In the genomic region with DNA sequence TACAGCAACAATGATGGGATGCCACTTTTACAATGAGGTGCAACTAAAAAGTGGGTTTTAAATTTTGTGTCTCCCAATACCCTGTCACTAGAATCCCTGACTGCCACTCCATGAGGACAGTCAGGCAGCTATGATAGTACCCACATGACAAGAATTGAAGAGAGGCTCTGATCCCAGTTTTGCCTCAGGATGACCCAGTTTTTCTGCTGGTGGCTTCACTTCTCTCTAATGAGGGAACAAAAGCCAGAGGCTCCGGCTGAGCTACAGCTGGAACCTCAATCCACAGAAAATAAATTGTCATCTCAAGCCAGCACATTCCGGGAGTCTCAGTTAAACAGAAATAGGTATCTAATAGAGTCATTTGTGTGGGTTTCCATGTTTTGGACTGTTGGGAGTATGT, we compare ENCODE assay signal across 12 mouse cellular contexts.
DNase-seq lines count a peak whose midpoint lies in the region; ATAC-seq lines count a peak whose summit lies in the region.
"Had no signal": no experiment of that assay in that cellular context is flagged by ENCODE, and none has a peak within 500 bp of the region (broad histone marks: within the 10 kb centered on the region; RNA-seq: fewer than 3 reads in every experiment).

No protein-coding gene starts in this region.

- intact Hi-C loops in left cerebral cortex, postnatal 10 days (cut with DNase I): loop anchor here (10.0 kb wide), 1 partner anchor 1014 kb away; no protein-coding TSS in a partner anchor
- intact Hi-C loops in left cerebral cortex, postnatal 14 days (cut with DNase I): loop anchor here (5.0 kb wide), 1 partner anchor 707 kb away; no protein-coding TSS in a partner anchor

- H3K4me2 ChIP-seq in hindbrain, embryonic 13.5 days: peak overlapping the region; percentile 64
- peak overlapping the region; percentile 52; the same call in 1 of the 2 replicates for H3K4me2 ChIP-seq in neural tube, embryonic 14.5 days (ENCODE audit: low read depth, low read length)

- H3K4me1 ChIP-seq in hindbrain, embryonic 13.5 days (replicated peaks): peaks cover 18% of the 10 kb centered on the region
- peaks cover 13% of the 10 kb centered on the region; the same call in 1 of the 2 replicates for H3K4me1 ChIP-seq in neural tube, embryonic 14.5 days (ENCODE audit: control insufficient read depth, insufficient read depth, low read length)

- H3K9ac ChIP-seq in hindbrain, embryonic 13.5 days: peak overlapping the region; percentile 75; the same call in 1 of the 2 replicates
- no peak overlapping the region for H3K9ac ChIP-seq in neural tube, embryonic 14.5 days (replicated peaks; ENCODE audit: low read depth, low read length)
- H3K9ac ChIP-seq: heart, embryonic 13.5 days had no signal

- no peak overlapping the region for H3K4me3 ChIP-seq in hindbrain, embryonic 13.5 days
- no peak overlapping the region for H3K4me3 ChIP-seq in neural tube, embryonic 14.5 days (ENCODE audit: low read depth, low read length)

- no peaks in the 10 kb centered on the region for H3K27me3 ChIP-seq in hindbrain, embryonic 13.5 days
- no peaks in the 10 kb centered on the region for H3K27me3 ChIP-seq in neural tube, embryonic 14.5 days (ENCODE audit: control insufficient read depth, insufficient read depth, low read length)
- H3K27me3 ChIP-seq: heart, embryonic 13.5 days; limb, embryonic 13.5 days had no signal

- DNase-seq in left cerebral cortex, postnatal 10 days (ENCODE audit: extremely low spot score in 1 of 2, low spot score in 2 of 2): peak; percentile 18 to 20
- DNase-seq in left cerebral cortex, postnatal 14 days (ENCODE audit: low spot score in 2 of 2): no peak
- peak; percentile 37 to 44 for DNase-seq in cerebellum, postnatal 14 days
- DNase-seq in lung, adult 18-20 months: no peak
- no peak for DNase-seq in ovary, postnatal 10 days (ENCODE audit: low spot score)
- DNase-seq: kidney, adult 9 months had no signal

- no peaks in the 10 kb centered on the region for H3K36me3 ChIP-seq in hindbrain, embryonic 13.5 days
- H3K36me3 ChIP-seq in neural tube, embryonic 14.5 days (ENCODE audit: control insufficient read depth, insufficient read depth, low read length): no peaks in the 10 kb centered on the region
- H3K36me3 ChIP-seq: heart, embryonic 13.5 days; limb, embryonic 13.5 days had no signal

- no peaks in the 10 kb centered on the region for H3K9me3 ChIP-seq in hindbrain, embryonic 13.5 days
- no peaks in the 10 kb centered on the region for H3K9me3 ChIP-seq in neural tube, embryonic 14.5 days (ENCODE audit: control insufficient read depth, low read length)
- H3K9me3 ChIP-seq: heart, embryonic 13.5 days; limb, embryonic 13.5 days had no signal

- ATAC-seq in hindbrain, embryonic 13.5 days (ENCODE audit: low FRiP score): no peak
- ATAC-seq in neural tube, embryonic 14.5 days (ENCODE audit: low read depth): no peak
- no peak for ATAC-seq in megakaryocyte, adult 5-6 weeks (ENCODE audit: poor library complexity, severe bottlenecking)
- ATAC-seq: CD4-positive, CD25-positive, alpha-beta regulatory T cell, adult 4 months had no signal

- peak overlapping the region; percentile 99 for H3K27ac ChIP-seq in hindbrain, embryonic 13.5 days
- peak overlapping the region; percentile 86 for H3K27ac ChIP-seq in neural tube, embryonic 14.5 days (ENCODE audit: low read depth, low read length)
- H3K27ac ChIP-seq: heart, embryonic 13.5 days had no signal

- 22% methylated on average over 2 of the region's 2 CpGs for WGBS in hindbrain, embryonic 13.5 days
- 21% methylated on average over 2 of the region's 2 CpGs for WGBS in neural tube, embryonic 14.5 days

Comparison
In these comparisons a context has a peak if more than half of its experiments do, and no peak if none do; other contexts are left out.
1. DNase-seq: peak in left cerebral cortex, postnatal 10 days (2 of 2) and cerebellum, postnatal 14 days (2 of 2); none in left cerebral cortex, postnatal 14 days (0 of 2), lung, adult 18-20 months (0 of 2) and ovary, postnatal 10 days (single experiment).